Mouse (Mus musculus): ENCODE data around the gene Tbx10.
A peak's percentile ranks its signal among the peaks of the same experiment; 100 is the strongest.
"Not testable (repeated sequence)": the region's sequence is repeated elsewhere in the genome, so short reads cannot be mapped to it uniquely, and the experiment has no call there.

Tbx10 gene

GRCm38 (mm10) chr19:4046866-4047254 lies 54.3 kb downstream of the Tbx10 start:
- DNase-seq: no peak

GRCm38 (mm10) chr19:4047859-4048258 lies 55.3 kb downstream of the Tbx10 start:
- DNase-seq: peak; percentile 89

GRCm38 (mm10) chr19:4049069-4049468 lies 56.5 kb downstream of the Tbx10 start:
- not testable (repeated sequence) for DNase-seq

Measured in cerebellum, adult 9-10 months (tissue).